Mouse (Mus musculus) hindbrain, embryonic 16.5 days (tissue): ENCODE measurements at regions not wholly inside any gene's neighbourhood (a gene's known extent, or its start where the extent isn't known, plus 50 kb on each side); places are given as distances from the start of the nearest gene placed in this dataset.
"Not testable (repeated sequence)": the region's sequence is repeated elsewhere in the genome, so short reads cannot be mapped to it uniquely, and the experiment has no call there.

ENCODE experiments used
- ATAC-seq: fragments of 200-750 bp; cut with Nextera tagmentation; 2 replicates; pipeline ENCODE4 v1.8.0; 2017; ENCODE audit warnings: moderate TSS enrichment, moderate library complexity
- H3K27ac ChIP-seq: fragments of 300-500 bp; sonication (generic); 2 replicates; pipeline ENCODE4 v1.5.1; 2014; ENCODE audit warnings: low read depth, mild to moderate bottlenecking, control low read depth, low read length, moderate library complexity
- H3K27me3 ChIP-seq: fragments of 300-500 bp; sonication (generic); replicated peaks from 2 replicates; pipeline ENCODE4 v1.6.1; 2014; ENCODE audit warnings: low read length; ENCODE audit not compliant: control insufficient read depth, insufficient read depth
- H3K36me3 ChIP-seq: fragments of 300-500 bp; sonication (generic); 2 replicates; pipeline ENCODE4 v1.6.1; 2014; ENCODE audit warnings: mild to moderate bottlenecking, low read length, moderate library complexity, mixed read lengths; ENCODE audit not compliant: control insufficient read depth, insufficient read depth
- H3K4me1 ChIP-seq: fragments of 300-500 bp; sonication (generic); 2 replicates; pipeline ENCODE4 v1.6.1; 2014; ENCODE audit warnings: low read depth, low read length; ENCODE audit not compliant: control insufficient read depth, insufficient read depth
- H3K4me2 ChIP-seq: fragments of 300-500 bp; sonication (generic); 2 replicates; pipeline ENCODE4 v1.6.1; 2014; ENCODE audit warnings: mild to moderate bottlenecking, low read length, control low read depth, moderate library complexity
- H3K4me3 ChIP-seq: fragments of 300-500 bp; sonication (generic); 2 replicates; pipeline ENCODE4 v1.5.1; 2014; ENCODE audit warnings: mild to moderate bottlenecking, low read length, control low read depth, moderate library complexity
- H3K9ac ChIP-seq: fragments of 300-500 bp; sonication (generic); 2 replicates; pipeline ENCODE4 v1.6.1; 2014; ENCODE audit warnings: low read depth, mild to moderate bottlenecking, control low read depth, low read length, moderate library complexity
- H3K9me3 ChIP-seq: fragments of 300-500 bp; sonication (generic); 2 replicates; pipeline ENCODE4 v1.6.1; 2014; ENCODE audit warnings: mild to moderate bottlenecking, low read length, moderate library complexity; ENCODE audit not compliant: control insufficient read depth
- WGBS: fragments of 180-500 bp; shearing (Covaris S2); extraction: QIAGEN DNeasy Blood & Tissue Kit; methylation state at CpG from one replicate; pipeline ENCODE4 v1.1.7; 2014; 5-methylcytosine and 5-hydroxymethylcytosine counted together

GRCm38 (mm10) chr10:16171251-16171650 is 1453.2 kb upstream of the Gje1 start:
- H3K27me3 ChIP-seq, result no peaks in the 10 kb centered on the region
- H3K4me3 ChIP-seq, result no peak overlapping the region
- H3K27ac ChIP-seq, result no peak overlapping the region
- H3K36me3 ChIP-seq, result no peaks in the 10 kb centered on the region
- 80% methylated on average over 4 of the region's 4 CpGs for WGBS
- no peaks in the 10 kb centered on the region for H3K9me3 ChIP-seq
- no peak for ATAC-seq
- H3K9ac ChIP-seq, result no peak overlapping the region
- no peak overlapping the region for H3K4me2 ChIP-seq
- H3K4me1 ChIP-seq, result no peaks in the 10 kb centered on the region

- H3K9me3 ChIP-seq, ATAC-seq, H3K9ac ChIP-seq, H3K27me3 ChIP-seq, H3K27ac ChIP-seq, H3K4me1 ChIP-seq, H3K36me3 ChIP-seq, H3K4me3 ChIP-seq, H3K4me2 ChIP-seq: not testable (repeated sequence)
- 98% methylated on average over 6 of the region's 6 CpGs for WGBS
Observed at GRCm38 (mm10) chr10:16159542-16159941, 1441.5 kb upstream of the Gje1 start.

GRCm38 (mm10) chr10:16158445-16158844 is 1440.4 kb upstream of the Gje1 start:
- Histone ChIP-seq H3K9ac (no peak overlapping the region), H3K27me3 (no peaks in the 10 kb centered on the region), H3K4me3 (no peak overlapping the region), H3K4me1 (no peaks in the 10 kb centered on the region), H3K27ac (no peak overlapping the region), H3K36me3 (no peaks in the 10 kb centered on the region), H3K4me2 (no peak overlapping the region), H3K9me3 (no peaks in the 10 kb centered on the region)
- no peak for ATAC-seq
- 93% methylated on average over 3 of the region's 3 CpGs for WGBS

GRCm38 (mm10) chr10:16156954-16157353 is 1438.9 kb upstream of the Gje1 start:
- no peaks in the 10 kb centered on the region for H3K4me1 ChIP-seq
- no peak overlapping the region for H3K4me3 ChIP-seq
- no peaks in the 10 kb centered on the region for H3K9me3 ChIP-seq
- no peak overlapping the region for H3K9ac ChIP-seq
- no peaks in the 10 kb centered on the region for H3K27me3 ChIP-seq
- ATAC-seq, result peak; percentile 63; the same call in 1 of the 2 replicates
- 52% methylated on average over 5 of the region's 5 CpGs for WGBS
- H3K4me2 ChIP-seq, result no peak overlapping the region
- H3K36me3 ChIP-seq, result no peaks in the 10 kb centered on the region
- H3K27ac ChIP-seq, result no peak overlapping the region

- WGBS, result 98% methylated on average over 3 of the region's 3 CpGs
- Histone ChIP-seq H3K9me3 (no peaks in the 10 kb centered on the region), H3K4me2 (no peak overlapping the region), H3K36me3 (no peaks in the 10 kb centered on the region), H3K9ac (no peak overlapping the region), H3K4me3 (no peak overlapping the region), H3K4me1 (no peaks in the 10 kb centered on the region), H3K27me3 (no peaks in the 10 kb centered on the region), H3K27ac (no peak overlapping the region)
- ATAC-seq, result no peak
Observed at GRCm38 (mm10) chr10:16148991-16149390, 1431.0 kb upstream of the Gje1 start.

GRCm38 (mm10) chr10:16145397-16145796 is 1427.4 kb upstream of the Gje1 start:
- Histone ChIP-seq H3K27me3 (no peaks in the 10 kb centered on the region), H3K27ac (no peak overlapping the region), H3K9ac (no peak overlapping the region), H3K9me3 (no peaks in the 10 kb centered on the region), H3K4me3 (no peak overlapping the region), H3K4me2 (no peak overlapping the region), H3K36me3 (no peaks in the 10 kb centered on the region), H3K4me1 (no peaks in the 10 kb centered on the region)
- WGBS, result 88% methylated on average over 1 of the region's 1 CpGs
- no peak for ATAC-seq

GRCm38 (mm10) chr10:16123902-16124301 is 1405.9 kb upstream of the Gje1 start:
- Histone ChIP-seq H3K27ac (no peak overlapping the region), H3K4me2 (no peak overlapping the region), H3K4me1 (no peaks in the 10 kb centered on the region), H3K4me3 (no peak overlapping the region), H3K9ac (no peak overlapping the region), H3K9me3 (no peaks in the 10 kb centered on the region), H3K27me3 (no peaks in the 10 kb centered on the region), H3K36me3 (no peaks in the 10 kb centered on the region)
- 62% methylated on average over 2 of the region's 2 CpGs for WGBS
- peak; percentile 73 for ATAC-seq

- Histone ChIP-seq H3K27me3 (no peaks in the 10 kb centered on the region), H3K9me3 (no peaks in the 10 kb centered on the region), H3K4me2 (no peak overlapping the region), H3K4me3 (no peak overlapping the region), H3K27ac (no peak overlapping the region), H3K36me3 (no peaks in the 10 kb centered on the region), H3K4me1 (no peaks in the 10 kb centered on the region), H3K9ac (no peak overlapping the region)
- WGBS, result 84% methylated on average over 3 of the region's 3 CpGs
- no peak for ATAC-seq
Observed at GRCm38 (mm10) chr10:16088210-16088609, 1370.2 kb upstream of the Gje1 start.

- Histone ChIP-seq H3K4me2 (no peak overlapping the region), H3K4me1 (no peaks in the 10 kb centered on the region), H3K27me3 (no peaks in the 10 kb centered on the region), H3K36me3 (no peaks in the 10 kb centered on the region), H3K9me3 (no peaks in the 10 kb centered on the region), H3K9ac (no peak overlapping the region), H3K27ac (no peak overlapping the region), H3K4me3 (no peak overlapping the region)
- peak; percentile 73; the same call in 1 of the 2 replicates for ATAC-seq
- 15% methylated on average over 5 of the region's 5 CpGs for WGBS
Observed at GRCm38 (mm10) chr10:16053008-16053407, 1335.0 kb upstream of the Gje1 start.

GRCm38 (mm10) chr10:16052463-16052889 is 1334.5 kb upstream of the Gje1 start:
- 22% methylated on average over 2 of the region's 2 CpGs for WGBS
- Histone ChIP-seq H3K4me3 (no peak overlapping the region), H3K27ac (no peak overlapping the region), H3K9ac (no peak overlapping the region), H3K27me3 (no peaks in the 10 kb centered on the region), H3K4me2 (no peak overlapping the region), H3K36me3 (no peaks in the 10 kb centered on the region), H3K9me3 (no peaks in the 10 kb centered on the region), H3K4me1 (no peaks in the 10 kb centered on the region)
- peak; percentile 90 for ATAC-seq
